In genomic region chr17:67339569-67339968, GRCm38 (mm10) we compare ENCODE assay signal across 26 mouse cellular contexts. TPM values are rescaled to one million over a fixed set of nuclear protein-coding genes. Genes with fewer than 3 reads are reported as not detected.
DNase-seq lines count a peak whose midpoint lies in the region; ATAC-seq lines count a peak whose summit lies in the region.
"Had no signal": no experiment of that assay in that cellular context is flagged by ENCODE, and none has a peak within 500 bp of the region (broad histone marks: within the 10 kb centered on the region; RNA-seq: fewer than 3 reads in every experiment).

No protein-coding gene starts in this region.

- no peak overlapping the region for H3K9ac ChIP-seq in kidney, embryonic 15.5 days
- H3K9ac ChIP-seq: embryonic facial prominence, embryonic 13.5 days; embryonic facial prominence, embryonic 15.5 days; forebrain, embryonic 12.5 days had no signal

- no peak overlapping the region for H3K4me2 ChIP-seq in kidney, embryonic 15.5 days
- H3K4me2 ChIP-seq: embryonic facial prominence, embryonic 13.5 days; embryonic facial prominence, embryonic 15.5 days; forebrain, embryonic 12.5 days had no signal

- DNase-seq in kidney, adult 11 months = no peak
- DNase-seq in ES-CJ7 (ENCODE audit: low read depth, low spot score) (peak; percentile 21), ZHBTc4 (ENCODE audit: low read depth, low spot score) (peak; percentile 51)
- no peak for DNase-seq in spleen, postnatal 14 days (ENCODE audit: low spot score in 2 of 2)
- no peak for DNase-seq in layer of hippocampus, adult 9-11 months
- no peak for DNase-seq in adrenal gland, adult 8-10 months
- DNase-seq: adrenal gland, adult 2 months; adrenal gland, postnatal 14 days; adrenal gland, postnatal 36 days; cerebellum, adult 11-12 months; cerebellum, adult 2 months; cerebellum, adult 9-10 months; cerebellum, postnatal 10 days; cerebellum, postnatal 25 days; embryo, embryonic 11 days had no signal

- H3K36me3 ChIP-seq in kidney, embryonic 15.5 days = no peaks in the 10 kb centered on the region
- H3K36me3 ChIP-seq: embryonic facial prominence, embryonic 13.5 days; embryonic facial prominence, embryonic 15.5 days; forebrain, embryonic 12.5 days; G1E had no signal

- ATAC-seq in kidney, embryonic 15.5 days (replicated peaks; ENCODE audit: low FRiP score) = no peak
- peak; percentile 60 for ATAC-seq in granulocyte monocyte progenitor cell, adult 5-6 weeks (replicated peaks; ENCODE audit: poor library complexity, severe bottlenecking)
- ATAC-seq: forebrain, embryonic 14.5 days; forebrain, embryonic 16.5 days; Patski had no signal

- WGBS in kidney, embryonic 15.5 days = 63% methylated on average over 5 of the region's 5 CpGs

- H3K9me3 ChIP-seq in kidney, embryonic 15.5 days (replicated peaks) = 0 out of 2 replicates have a peak, but pooled peaks cover 3% of the 10 kb centered on the region
- H3K9me3 ChIP-seq: embryonic facial prominence, embryonic 13.5 days; embryonic facial prominence, embryonic 15.5 days; forebrain, embryonic 10.5 days; forebrain, embryonic 12.5 days had no signal

- peaks cover 26% of the 10 kb centered on the region for H3K4me1 ChIP-seq in kidney, embryonic 15.5 days
- H3K4me1 ChIP-seq: embryonic facial prominence, embryonic 15.5 days; forebrain, embryonic 12.5 days had no signal

- H3K27me3 ChIP-seq in kidney, embryonic 15.5 days = no peaks in the 10 kb centered on the region
- H3K27me3 ChIP-seq: embryonic facial prominence, embryonic 13.5 days; embryonic facial prominence, embryonic 15.5 days; forebrain, embryonic 12.5 days; Patski had no signal

- H3K4me3 ChIP-seq in kidney, embryonic 15.5 days (replicated peaks) = no peak overlapping the region
- H3K4me3 ChIP-seq: embryonic facial prominence, embryonic 13.5 days; embryonic facial prominence, embryonic 15.5 days; erythroblast, embryonic 14.5 days; forebrain, embryonic 10.5 days; forebrain, embryonic 12.5 days had no signal

- peak overlapping the region; percentile 28; the same call in 1 of the 2 replicates for H3K27ac ChIP-seq in kidney, embryonic 15.5 days
- H3K27ac ChIP-seq: embryonic facial prominence, embryonic 13.5 days; embryonic facial prominence, embryonic 15.5 days; forebrain, embryonic 10.5 days; forebrain, embryonic 12.5 days had no signal

RNA-seq across cellular contexts. Expression of gene Ptprm, which starts 14.7 kb away (rescaled TPM):
- polyA plus RNA-seq in kidney, embryonic 15.5 days (2015; fragmentation: Nextera tagmentation; extraction: Ambion mirVana) = 18.7 and 18.9 TPM in 2 replicates
- total RNA-seq in granulocyte monocyte progenitor cell, adult 5-6 weeks (2014; fragmentation: Nextera tagmentation) = 0.15 TPM in 1 of 2 replicates, not detected in the other
- total RNA-seq in granulocyte monocyte progenitor cell, adult 5-6 weeks (2017) = 0.36 and 0.52 TPM in 2 replicates
- total RNA-seq in adrenal gland, adult 8-10 months (2022) = 10 to 100 TPM; 24.4 to 35.1 (median 28.6) TPM
- polyA plus RNA-seq: erythroblast, embryonic 14.5 days; G1E had no signal

Comparison
In these comparisons a context has a peak if more than half of its experiments do, and no peak if none do; other contexts are left out.
1. DNase-seq: peak in ES-CJ7 (single experiment) and ZHBTc4 (single experiment); none in kidney, adult 11 months (single experiment), spleen, postnatal 14 days (0 of 2), layer of hippocampus, adult 9-11 months (single experiment) and adrenal gland, adult 8-10 months (single experiment).
2. RNA of gene Ptprm, which starts 14.7 kb away (total RNA-seq): 24.4 to 35.1 TPM in adrenal gland, adult 8-10 months; 0.15 to 0.52 TPM in granulocyte monocyte progenitor cell, adult 5-6 weeks; every median in the first group is over 10 times any median in the second.